Mouse (Mus musculus): ENCODE measurements around the gene Tmem127. TPM values are rescaled to one million over a fixed set of nuclear protein-coding genes. Genes with fewer than 3 reads are reported as not detected.
"Not testable (repeated sequence)": the region's sequence is repeated elsewhere in the genome, so short reads cannot be mapped to it uniquely, and the experiment has no call there.

Gene Tmem127
- polyA plus RNA-seq (2015; fragmentation: Nextera tagmentation; extraction: Ambion mirVana) = 32.8 and 34.5 TPM in 2 replicates

- under 1% methylated on average over 53 of the region's 53 CpGs for WGBS
- Histone ChIP-seq H3K27ac (peak within 1 kb of the TSS; percentile 79), H3K4me3 (peak within 1 kb of the TSS; percentile 86), H3K4me2 (peak within 1 kb of the TSS; percentile 92), H3K4me1 (peaks cover 28% of the 10 kb centered on the region), H3K36me3 (peaks cover 38% of the 10 kb centered on the region), H3K9me3 (no peaks in the 10 kb centered on the region), H3K27me3 (no peaks in the 10 kb centered on the region), H3K9ac (peak within 1 kb of the TSS; percentile 92)
- ATAC-seq (ENCODE audit: insufficient number of reproducible peaks, low FRiP score, low TSS enrichment, low read depth) = peak; percentile 98
Observed at GRCm38 (mm10) chr2:127247592-127248333, at the start of gene Tmem127, which contains the start of gene Ciao1. TSS of gene Tmem127 (plus strand) at chr2:127247908. TSS of gene Ciao1 (minus strand) at chr2:127247816.

- ATAC-seq (ENCODE audit: insufficient number of reproducible peaks, low FRiP score, low TSS enrichment, low read depth) = no peak
- H3K9me3 ChIP-seq = no peaks in the 10 kb centered on the region
- H3K4me3 ChIP-seq = no peak overlapping the region
- 36% methylated on average over 3 of the region's 3 CpGs for WGBS
- no peak overlapping the region for H3K9ac ChIP-seq
- peaks cover 9% of the 10 kb centered on the region for H3K36me3 ChIP-seq
- H3K27me3 ChIP-seq = no peaks in the 10 kb centered on the region
- no peak overlapping the region for H3K27ac ChIP-seq
- H3K4me1 ChIP-seq = peaks cover 8% of the 10 kb centered on the region
- no peak overlapping the region for H3K4me2 ChIP-seq
Observed at GRCm38 (mm10) chr2:127204932-127205331, 42.8 kb upstream of the Tmem127 start.

GRCm38 (mm10) chr2:127205936-127206335 is 41.8 kb upstream of the Tmem127 start:
- not testable (repeated sequence) for H3K4me3 ChIP-seq; H3K9ac ChIP-seq; ATAC-seq (ENCODE audit: insufficient number of reproducible peaks, low FRiP score, low TSS enrichment, low read depth); H3K4me1 ChIP-seq; H3K4me2 ChIP-seq; H3K27me3 ChIP-seq; H3K9me3 ChIP-seq; H3K27ac ChIP-seq
- H3K36me3 ChIP-seq = peaks cover 18% of the 10 kb centered on the region
- 89% methylated on average over 4 of the region's 4 CpGs for WGBS

- Histone ChIP-seq H3K4me3 (no peak overlapping the region), H3K4me2 (no peak overlapping the region), H3K27me3 (no peaks in the 10 kb centered on the region), H3K9me3 (no peaks in the 10 kb centered on the region), H3K9ac (no peak overlapping the region), H3K4me1 (peaks cover 8% of the 10 kb centered on the region), H3K36me3 (peaks cover 28% of the 10 kb centered on the region), H3K27ac (no peak overlapping the region)
- ATAC-seq (ENCODE audit: insufficient number of reproducible peaks, low FRiP score, low TSS enrichment, low read depth) = no peak
- WGBS = 94% methylated on average over 2 of the region's 2 CpGs
Observed at GRCm38 (mm10) chr2:127206916-127207315, 40.8 kb upstream of the Tmem127 start.

- peaks cover 36% of the 10 kb centered on the region for H3K36me3 ChIP-seq
- peak within 1 kb of the TSS; percentile 73 for H3K4me2 ChIP-seq
- H3K27me3 ChIP-seq = no peaks in the 10 kb centered on the region
- H3K9me3 ChIP-seq = no peaks in the 10 kb centered on the region
- H3K4me1 ChIP-seq = peaks cover 8% of the 10 kb centered on the region
- H3K9ac ChIP-seq = peak within 1 kb of the TSS; percentile 77
- peak within 1 kb of the TSS; percentile 92 for H3K4me3 ChIP-seq
- peak; percentile 95 for ATAC-seq (ENCODE audit: insufficient number of reproducible peaks, low FRiP score, low TSS enrichment, low read depth)
- 11% methylated on average over 36 of the region's 36 CpGs for WGBS
- H3K27ac ChIP-seq = peak within 1 kb of the TSS; percentile 83
Observed at GRCm38 (mm10) chr2:127207547-127208451, 39.9 kb upstream of the Tmem127 start, which contains the start of the genes 1810024B03Rik and Snrnp200. TSS of gene 1810024B03Rik (minus strand) at chr2:127208280. TSS of gene Snrnp200 (plus strand) at chr2:127208386.

GRCm38 (mm10) chr2:127208452-127208769 is 39.3 kb upstream of the Tmem127 start:
- peak overlapping the region; percentile 77 for H3K9ac ChIP-seq
- H3K4me3 ChIP-seq = peak overlapping the region; percentile 92
- H3K27me3 ChIP-seq = no peaks in the 10 kb centered on the region
- H3K27ac ChIP-seq = peak overlapping the region; percentile 83
- WGBS = 0% methylated on average over 17 of the region's 17 CpGs
- no peaks in the 10 kb centered on the region for H3K9me3 ChIP-seq
- peak overlapping the region; percentile 73 for H3K4me2 ChIP-seq
- no peak for ATAC-seq (ENCODE audit: insufficient number of reproducible peaks, low FRiP score, low TSS enrichment, low read depth)
- peaks cover 8% of the 10 kb centered on the region for H3K4me1 ChIP-seq
- H3K36me3 ChIP-seq = peaks cover 41% of the 10 kb centered on the region

GRCm38 (mm10) chr2:127210701-127211100 is 37.0 kb upstream of the Tmem127 start:
- H3K36me3 ChIP-seq = peaks cover 60% of the 10 kb centered on the region
- peaks cover 8% of the 10 kb centered on the region for H3K4me1 ChIP-seq
- no peak for ATAC-seq (ENCODE audit: insufficient number of reproducible peaks, low FRiP score, low TSS enrichment, low read depth)
- no peak overlapping the region for H3K4me2 ChIP-seq
- WGBS = 94% methylated on average over 11 of the region's 11 CpGs
- H3K9me3 ChIP-seq = no peaks in the 10 kb centered on the region
- no peak overlapping the region for H3K27ac ChIP-seq
- no peak overlapping the region for H3K4me3 ChIP-seq
- H3K27me3 ChIP-seq = no peaks in the 10 kb centered on the region
- no peak overlapping the region for H3K9ac ChIP-seq

GRCm38 (mm10) chr2:127217746-127218145 is 30.0 kb upstream of the Tmem127 start:
- peaks cover 93% of the 10 kb centered on the region for H3K36me3 ChIP-seq
- no peak overlapping the region for H3K4me3 ChIP-seq

GRCm38 (mm10) chr2:127225261-127225660 is 22.4 kb upstream of the Tmem127 start:
- no peaks in the 10 kb centered on the region for H3K9me3 ChIP-seq
- H3K4me2 ChIP-seq = no peak overlapping the region
- no peak overlapping the region for H3K27ac ChIP-seq
- no peak overlapping the region for H3K9ac ChIP-seq
- no peak for ATAC-seq (ENCODE audit: insufficient number of reproducible peaks, low FRiP score, low TSS enrichment, low read depth)
- H3K27me3 ChIP-seq = no peaks in the 10 kb centered on the region
- H3K4me3 ChIP-seq = no peak overlapping the region
- WGBS = 99% methylated on average over 3 of the region's 3 CpGs
- peaks cover 94% of the 10 kb centered on the region for H3K36me3 ChIP-seq
- no peaks in the 10 kb centered on the region for H3K4me1 ChIP-seq

More at GRCm38 (mm10) chr2:127217746-127218145, 30.0 kb upstream of the Tmem127 start:
- no peak overlapping the region for H3K4me2 ChIP-seq
- H3K27me3 ChIP-seq = no peaks in the 10 kb centered on the region
- H3K9me3 ChIP-seq = no peaks in the 10 kb centered on the region
- H3K9ac ChIP-seq = no peak overlapping the region
- ATAC-seq (ENCODE audit: insufficient number of reproducible peaks, low FRiP score, low TSS enrichment, low read depth) = no peak
- WGBS = 95% methylated on average over 5 of the region's 5 CpGs
- no peaks in the 10 kb centered on the region for H3K4me1 ChIP-seq
- no peak overlapping the region for H3K27ac ChIP-seq

GRCm38 (mm10) chr2:127237897-127238610 is 9.7 kb upstream of the Tmem127 start:
- Histone ChIP-seq H3K4me2 (no peak overlapping the region), H3K27me3 (no peaks in the 10 kb centered on the region), H3K36me3 (peaks cover 88% of the 10 kb centered on the region), H3K4me1 (no peaks in the 10 kb centered on the region), H3K4me3 (no peak overlapping the region), H3K27ac (no peak overlapping the region), H3K9me3 (no peaks in the 10 kb centered on the region), H3K9ac (no peak overlapping the region)
- peak; percentile 40; the same call in 1 of the 2 replicates for ATAC-seq (ENCODE audit: insufficient number of reproducible peaks, low FRiP score, low TSS enrichment, low read depth)
- WGBS = 94% methylated on average over 11 of the region's 11 CpGs

- H3K4me3 ChIP-seq = no peak overlapping the region
- no peak overlapping the region for H3K9ac ChIP-seq
- peaks cover 87% of the 10 kb centered on the region for H3K36me3 ChIP-seq
- H3K4me2 ChIP-seq = no peak overlapping the region
- no peaks in the 10 kb centered on the region for H3K9me3 ChIP-seq
- no peaks in the 10 kb centered on the region for H3K27me3 ChIP-seq
- H3K27ac ChIP-seq = no peak overlapping the region
- ATAC-seq (ENCODE audit: insufficient number of reproducible peaks, low FRiP score, low TSS enrichment, low read depth) = no peak
- H3K4me1 ChIP-seq = no peaks in the 10 kb centered on the region
- WGBS = 96% methylated on average over 2 of the region's 2 CpGs
Observed at GRCm38 (mm10) chr2:127240065-127240464, 7.6 kb upstream of the Tmem127 start.
